Mouse (Mus musculus): Measurements from ENCODE around the gene Smco4. TPM values are rescaled to one million over a fixed set of nuclear protein-coding genes. Genes with fewer than 3 reads are reported as not detected.

Gene Smco4
- total RNA-seq, 2 experiments from 2014 or later: 5.2 to 6.8 TPM

Other genes starting within 250 kb of the Smco4 start
- gene Med17, start 213.5 kb upstream of the Smco4 start, total RNA-seq (2021): 10 to 100 TPM; 34.1 to 38.6 TPM
- gene Taf1d, start 187.2 kb upstream of the Smco4 start, total RNA-seq (2021): 10 to 100 TPM; 66.8 to 67.2 TPM
- gene 4931406C07Rik, start 187.0 kb upstream of the Smco4 start, total RNA-seq (2021): 10 to 100 TPM; 29.3 to 31.1 TPM
- 10 to 100 TPM; 31.7 to 33.5 TPM for gene Cep295, start 135.6 kb upstream of the Smco4 start, total RNA-seq (2021)
- 1 to 10 TPM; 1.2 to 1.5 TPM for gene Deup1, start 134.5 kb downstream of the Smco4 start, total RNA-seq (2021)
- gene Slc36a4, start 216.3 kb downstream of the Smco4 start, total RNA-seq (2021): 10 to 100 TPM; 43.3 to 48.7 TPM

Data from left cerebral cortex, postnatal 4 days (tissue).